Mouse (Mus musculus) C2C12 (cell line): ENCODE data around the gene Mob3b. TPM values are rescaled to one million over a fixed set of nuclear protein-coding genes. Genes with fewer than 3 reads are reported as not detected.

Experiments
- H3K27me3 ChIP-seq: one replicate; pipeline ENCODE4 v1.6.1; 2011; ENCODE audit not compliant: control insufficient read depth, insufficient read depth, insufficient read length
- H3K36me3 ChIP-seq: one replicate; pipeline ENCODE4 v1.6.1; 2011; ENCODE audit not compliant: control insufficient read depth, insufficient read depth
- H3K4me3 ChIP-seq: one replicate; pipeline ENCODE4 v1.5.1; 2011; ENCODE audit warnings: mild to moderate bottlenecking, control low read depth; ENCODE audit not compliant: poor library complexity, insufficient read depth, severe bottlenecking
- H3K79me2 ChIP-seq: one replicate; pipeline ENCODE4 v1.6.1; 2011; ENCODE audit not compliant: control insufficient read depth, insufficient read depth
- H3K79me3 ChIP-seq: one replicate; pipeline ENCODE4 v1.6.1; 2011; ENCODE audit warnings: low read depth, control low read depth
- H3ac ChIP-seq: one replicate; pipeline ENCODE3; 2011; ENCODE audit warnings: low read depth; ENCODE audit not compliant: control insufficient read depth, insufficient read length
- CEBPB ChIP-seq: IDR thresholded peaks from one replicate; pipeline ENCODE4 v1.6.1; 2011; ENCODE audit warnings: low read depth, mild to moderate bottlenecking, control low read depth, moderate library complexity
- CTCF ChIP-seq: IDR thresholded peaks from one replicate; pipeline ENCODE4 v1.5.1; 2011; ENCODE audit not compliant: control insufficient read depth, insufficient read depth, insufficient read length
- FOSL1 ChIP-seq: IDR thresholded peaks from one replicate; pipeline ENCODE4 v1.8.0; 2011; ENCODE audit warnings: mild to moderate bottlenecking, low read length; ENCODE audit not compliant: poor library complexity, insufficient read depth, severe bottlenecking
- MAX ChIP-seq: IDR thresholded peaks from one replicate; pipeline ENCODE4 v1.6.1; 2011; ENCODE audit warnings: mild to moderate bottlenecking, control low read depth
- MYOD1 ChIP-seq: IDR thresholded peaks from one replicate; pipeline ENCODE4 v1.6.1; 2011; ENCODE audit warnings: low read depth; ENCODE audit not compliant: control insufficient read depth, insufficient read length
- MYOG ChIP-seq: IDR thresholded peaks from one replicate; pipeline ENCODE4 v1.6.1; 2011; ENCODE audit not compliant: control insufficient read depth, insufficient read length; ENCODE audit errors: extremely low read depth
- USF1 ChIP-seq: IDR thresholded peaks from one replicate; pipeline ENCODE4 v1.6.1; 2011; ENCODE audit warnings: low read depth, mild to moderate bottlenecking, control low read depth, moderate library complexity
- polyA plus RNA-seq: library from polyadenylated mRNA; unstranded; fragments of >200 nt; fragmentation: generic; extraction: Trizol; gene quantifications from one replicate; pipeline ENCODE4 v1.2.1, GENCODE M21; 2012; ENCODE audit warnings: missing spikeins

The Mob3b gene
- polyA plus RNA-seq, 1 experiment = 0.18 TPM

DNA sequence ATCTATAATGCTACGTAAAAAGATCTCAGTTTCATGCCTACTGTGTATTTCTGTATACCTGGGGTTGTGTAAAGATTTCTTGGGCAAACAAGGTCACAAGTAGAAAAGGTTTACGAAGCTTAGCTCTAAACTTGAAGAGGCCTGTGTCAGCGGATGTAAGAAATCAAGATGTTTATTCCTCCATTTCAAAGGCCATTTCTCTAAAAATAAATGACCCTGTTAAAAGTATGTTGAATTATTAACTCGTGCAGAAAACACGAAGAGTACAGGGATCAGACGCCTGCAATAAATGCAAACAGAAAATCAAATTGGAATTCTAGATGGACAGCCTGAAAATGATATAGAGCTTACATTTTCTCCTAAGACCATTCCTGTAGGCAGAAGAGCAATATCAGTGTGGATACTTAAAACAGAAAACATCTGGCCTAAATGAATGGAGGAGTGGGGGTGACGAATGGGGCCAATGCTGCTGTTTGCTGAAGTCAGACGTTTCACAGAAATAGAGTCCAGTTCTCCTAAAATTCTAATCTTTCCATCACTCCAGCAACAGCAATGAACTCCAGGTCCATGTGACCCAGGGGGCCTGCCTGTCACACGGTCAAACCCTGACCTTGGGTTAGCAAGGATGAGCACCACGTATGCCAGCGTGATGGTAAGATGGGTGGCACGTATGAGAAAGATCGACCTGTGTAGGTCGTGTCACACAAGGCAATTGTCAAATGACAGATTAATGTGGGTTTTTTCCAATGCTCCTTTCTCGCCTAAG, 22.3 kb downstream of the Mob3b start:
- TF ChIP-seq CEBPB = no peak
- no peak for TF ChIP-seq FOSL1
- no peak for TF ChIP-seq MYOG
- no peak for TF ChIP-seq MYOD1
- no peak for TF ChIP-seq MAX
- TF ChIP-seq CTCF = no peak
- TF ChIP-seq USF1 = no peak

GRCm38 (mm10) chr4:35133411-35133810, 23.9 kb downstream of the Mob3b start:
- H3K27me3 ChIP-seq = no peaks in the 10 kb centered on the region
- H3K79me2 ChIP-seq = no peaks in the 10 kb centered on the region
- no peak overlapping the region for H3K4me3 ChIP-seq
- H3K36me3 ChIP-seq = no peaks in the 10 kb centered on the region
- TF ChIP-seq USF1 (no peak), CTCF (no peak), CEBPB (no peak), MYOD1 (no peak), MYOG (no peak), MAX (no peak), FOSL1 (no peak)
- no peaks in the 10 kb centered on the region for H3K79me3 ChIP-seq
- H3ac ChIP-seq = no peak overlapping the region

More for the DNA sequence above, 22.3 kb downstream of the Mob3b start:
- H3K27me3 ChIP-seq = no peaks in the 10 kb centered on the region
- no peaks in the 10 kb centered on the region for H3K79me3 ChIP-seq
- H3ac ChIP-seq = no peak overlapping the region
- H3K36me3 ChIP-seq = no peaks in the 10 kb centered on the region
- no peaks in the 10 kb centered on the region for H3K79me2 ChIP-seq
- no peak overlapping the region for H3K4me3 ChIP-seq

DNA sequence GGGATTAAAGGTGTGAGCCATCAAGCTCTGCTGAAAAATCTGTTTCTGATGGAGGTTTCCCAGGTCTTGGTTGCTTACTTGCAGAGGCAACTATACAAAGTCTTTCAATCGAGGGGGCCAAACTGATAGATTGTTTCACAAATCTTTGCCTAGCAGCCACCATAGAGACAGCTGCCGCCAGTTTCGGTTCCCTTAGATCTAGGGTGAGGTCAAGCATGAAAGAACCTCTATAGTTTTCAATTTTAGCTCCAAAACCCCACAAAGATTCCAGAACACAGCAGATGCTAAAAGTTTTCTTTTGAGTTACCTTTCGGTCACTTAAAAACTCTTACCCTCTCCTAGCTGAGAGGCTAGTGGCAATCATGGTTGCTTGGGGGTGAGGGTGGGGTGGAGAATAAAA, 25.7 kb downstream of the Mob3b start:
- Histone ChIP-seq H3K4me3 (no peak overlapping the region), H3K79me3 (no peaks in the 10 kb centered on the region), H3K79me2 (no peaks in the 10 kb centered on the region), H3ac (no peak overlapping the region), H3K27me3 (no peaks in the 10 kb centered on the region), H3K36me3 (no peaks in the 10 kb centered on the region)
- no peak for TF ChIP-seq MYOG
- TF ChIP-seq USF1 = no peak
- TF ChIP-seq MYOD1 = no peak
- TF ChIP-seq CTCF = no peak
- TF ChIP-seq FOSL1 = no peak
- TF ChIP-seq MAX = no peak
- no peak for TF ChIP-seq CEBPB

DNA sequence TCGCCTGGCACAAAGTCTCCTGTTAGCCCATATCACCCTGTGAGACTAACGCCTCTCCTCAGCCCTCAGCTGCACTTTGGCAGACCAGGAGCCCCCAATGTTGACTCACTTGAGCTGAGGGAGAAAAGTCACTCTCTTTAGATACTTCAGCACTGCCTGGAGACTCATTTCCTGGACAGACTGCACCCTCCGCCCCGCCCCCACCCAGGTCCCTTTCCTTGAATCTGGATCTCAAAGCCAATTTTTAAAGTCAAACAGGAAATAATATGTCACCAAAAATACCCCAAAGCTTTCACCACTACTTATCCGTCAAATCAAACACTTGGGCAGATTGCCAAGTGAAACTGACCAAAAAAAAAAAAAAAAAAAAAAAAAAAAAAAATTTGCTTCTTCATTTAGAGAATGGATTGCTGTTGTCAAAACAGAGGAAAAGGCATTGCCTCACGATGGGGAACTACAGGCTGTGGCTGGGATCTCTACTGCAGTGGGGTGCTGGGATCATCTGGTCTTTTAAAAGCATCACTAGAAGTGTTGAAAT, 26.8 kb downstream of the Mob3b start:
- Histone ChIP-seq H3K36me3 (no peaks in the 10 kb centered on the region), H3K27me3 (no peaks in the 10 kb centered on the region), H3ac (no peak overlapping the region), H3K79me3 (no peaks in the 10 kb centered on the region), H3K4me3 (no peak overlapping the region), H3K79me2 (no peaks in the 10 kb centered on the region)
- no peak for TF ChIP-seq MYOD1
- no peak for TF ChIP-seq MYOG
- TF ChIP-seq CTCF = no peak
- no peak for TF ChIP-seq MAX
- no peak for TF ChIP-seq USF1
- TF ChIP-seq FOSL1 = no peak
- TF ChIP-seq CEBPB = no peak

DNA sequence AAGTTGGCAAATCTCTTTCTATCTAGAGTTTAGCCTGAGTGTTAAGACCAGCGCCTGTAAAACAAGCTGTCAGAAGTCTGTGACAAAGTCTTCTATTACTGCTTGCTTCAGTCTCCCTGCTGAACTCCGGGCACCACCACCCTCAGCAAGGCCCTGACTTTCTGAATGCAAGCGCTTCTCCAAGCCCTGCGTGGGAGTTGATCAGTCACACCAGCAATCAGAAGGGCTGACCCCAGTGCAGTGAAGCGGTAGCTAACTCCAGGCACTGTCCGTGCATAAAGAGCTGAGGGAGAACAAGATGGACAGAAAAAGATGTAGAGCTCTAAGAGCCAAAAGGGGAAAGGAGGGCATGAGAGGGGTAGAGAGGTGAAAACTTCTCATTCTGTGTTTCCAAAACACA, 29.5 kb downstream of the Mob3b start:
- H3K36me3 ChIP-seq = no peaks in the 10 kb centered on the region
- TF ChIP-seq CEBPB (no peak), USF1 (no peak), MAX (no peak), MYOG (no peak), CTCF (no peak), MYOD1 (no peak), FOSL1 (no peak)
- no peaks in the 10 kb centered on the region for H3K79me2 ChIP-seq
- H3K27me3 ChIP-seq = no peaks in the 10 kb centered on the region
- no peaks in the 10 kb centered on the region for H3K79me3 ChIP-seq
- no peak overlapping the region for H3ac ChIP-seq
- H3K4me3 ChIP-seq = no peak overlapping the region
